Mouse (Mus musculus): ENCODE measurements at regions not wholly inside any gene's neighbourhood (a gene's known extent, or its start where the extent isn't known, plus 50 kb on each side); places are given as distances from the start of the nearest gene placed in this dataset.

- no peak overlapping the region for H3K27ac ChIP-seq
- DNase-seq (ENCODE audit: low read depth in 3 of 3, low spot score in 3 of 3): no peak
- no peaks in the 10 kb centered on the region for H3K36me3 ChIP-seq (replicated peaks; ENCODE audit: control insufficient read depth, insufficient read depth, low read depth)
- no peak overlapping the region for H3K4me3 ChIP-seq (ENCODE audit: insufficient read depth in 1 of 2, low read depth in 2 of 2, low read length in 2 of 2)
- 56% methylated on average over 1 of the region's 1 CpGs for WGBS (ENCODE audit: insufficient replicate concordance)
- no peak overlapping the region for H3K4me2 ChIP-seq (ENCODE audit: low read depth)
- TF ChIP-seq EP300 (IDR thresholded peaks at IDR 0.05; ENCODE audit: low read depth): no peak
- TF ChIP-seq CTCF (IDR thresholded peaks at IDR 0.05; ENCODE audit: low read depth): no peak
- no peak overlapping the region for H3K9ac ChIP-seq (replicated peaks)
- no peaks in the 10 kb centered on the region for H3K4me1 ChIP-seq (replicated peaks; ENCODE audit: control insufficient read depth in 2 of 2, insufficient read depth in 2 of 2, low read length in 1 of 2)
- H3K9me3 ChIP-seq (ENCODE audit: control insufficient read depth, low read length): no peaks in the 10 kb centered on the region
- H3K27me3 ChIP-seq (ENCODE audit: control insufficient read depth, insufficient read depth, low read length): no peaks in the 10 kb centered on the region
- no peak for ATAC-seq (ENCODE audit: insufficient read depth)
Measured at GRCm38 (mm10) chr16:70016980-70017379, 153.4 kb upstream of the Speer2 start.

DNA sequence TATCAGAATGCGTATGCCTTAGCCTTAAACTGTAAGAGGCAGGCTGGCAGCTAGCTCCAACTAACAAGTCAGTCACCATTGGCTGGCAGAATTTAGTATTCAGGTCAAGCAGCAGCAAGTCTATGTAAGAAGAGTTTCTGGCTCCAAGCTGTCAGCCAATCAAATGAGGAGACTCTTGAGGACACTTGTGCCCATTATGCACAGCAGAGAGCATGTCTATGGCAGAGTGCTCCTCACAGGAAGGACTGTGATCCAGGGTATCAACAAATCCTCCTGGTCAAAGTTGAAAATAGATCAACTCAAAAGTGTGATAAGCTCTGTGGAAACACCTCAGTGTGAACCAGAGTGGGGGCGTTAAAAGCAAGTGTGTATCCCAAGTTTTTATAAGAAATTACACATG lies 156.0 kb upstream of the Speer2 start:
- TF ChIP-seq CTCF (IDR thresholded peaks at IDR 0.05; ENCODE audit: low read depth) (no peak), EP300 (IDR thresholded peaks at IDR 0.05; ENCODE audit: low read depth) (no peak)
- ATAC-seq (ENCODE audit: insufficient read depth): no peak
- no peaks in the 10 kb centered on the region for H3K36me3 ChIP-seq (replicated peaks; ENCODE audit: control insufficient read depth, insufficient read depth, low read depth)
- H3K27ac ChIP-seq: no peak overlapping the region
- no peak overlapping the region for H3K9ac ChIP-seq (replicated peaks)
- WGBS (ENCODE audit: insufficient replicate concordance): 78% methylated on average over 2 of the region's 2 CpGs
- H3K4me2 ChIP-seq (ENCODE audit: low read depth): no peak overlapping the region
- no peak overlapping the region for H3K4me3 ChIP-seq (ENCODE audit: insufficient read depth in 1 of 2, low read depth in 2 of 2, low read length in 2 of 2)
- no peaks in the 10 kb centered on the region for H3K27me3 ChIP-seq (ENCODE audit: control insufficient read depth, insufficient read depth, low read length)
- DNase-seq (ENCODE audit: low read depth in 3 of 3, low spot score in 3 of 3): no peak
- H3K4me1 ChIP-seq (replicated peaks; ENCODE audit: control insufficient read depth in 2 of 2, insufficient read depth in 2 of 2, low read length in 1 of 2): no peaks in the 10 kb centered on the region
- no peaks in the 10 kb centered on the region for H3K9me3 ChIP-seq (ENCODE audit: control insufficient read depth, low read length)

DNA sequence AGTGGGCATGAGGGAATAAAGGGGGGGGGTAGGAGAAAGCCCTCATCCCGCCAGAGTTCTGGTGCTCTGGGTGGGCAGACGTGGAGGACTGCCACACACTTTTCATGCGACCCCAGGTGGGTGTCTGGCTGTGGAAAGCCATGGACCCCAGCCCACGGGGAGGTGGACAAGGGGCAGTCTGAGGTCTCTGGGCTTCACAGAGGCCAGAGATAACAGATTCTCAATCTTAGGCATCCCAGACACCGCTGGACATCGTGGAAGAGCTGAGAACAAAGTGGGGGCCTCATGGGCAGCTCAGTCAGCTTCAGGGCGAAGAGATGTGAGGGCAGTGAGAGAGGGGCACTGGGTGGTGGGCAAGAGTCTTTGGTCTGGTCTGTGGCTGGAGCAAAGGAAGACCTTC lies 157.9 kb upstream of the Speer2 start:
- WGBS (ENCODE audit: insufficient replicate concordance): 65% methylated on average over 7 of the region's 7 CpGs
- Histone ChIP-seq H3K27ac (no peak overlapping the region), H3K4me1 (replicated peaks; ENCODE audit: control insufficient read depth in 2 of 2, insufficient read depth in 2 of 2, low read length in 1 of 2) (no peaks in the 10 kb centered on the region), H3K36me3 (replicated peaks; ENCODE audit: control insufficient read depth, insufficient read depth, low read depth) (no peaks in the 10 kb centered on the region), H3K4me2 (ENCODE audit: low read depth) (no peak overlapping the region), H3K27me3 (ENCODE audit: control insufficient read depth, insufficient read depth, low read length) (no peaks in the 10 kb centered on the region), H3K9me3 (ENCODE audit: control insufficient read depth, low read length) (no peaks in the 10 kb centered on the region), H3K4me3 (ENCODE audit: insufficient read depth in 1 of 2, low read depth in 2 of 2, low read length in 2 of 2) (no peak overlapping the region), H3K9ac (replicated peaks) (no peak overlapping the region)
- no peak for TF ChIP-seq EP300 (IDR thresholded peaks at IDR 0.05; ENCODE audit: low read depth)
- no peak for TF ChIP-seq CTCF (IDR thresholded peaks at IDR 0.05; ENCODE audit: low read depth)
- DNase-seq (ENCODE audit: low read depth in 3 of 3, low spot score in 3 of 3): no peak
- ATAC-seq (ENCODE audit: insufficient read depth): no peak

DNA sequence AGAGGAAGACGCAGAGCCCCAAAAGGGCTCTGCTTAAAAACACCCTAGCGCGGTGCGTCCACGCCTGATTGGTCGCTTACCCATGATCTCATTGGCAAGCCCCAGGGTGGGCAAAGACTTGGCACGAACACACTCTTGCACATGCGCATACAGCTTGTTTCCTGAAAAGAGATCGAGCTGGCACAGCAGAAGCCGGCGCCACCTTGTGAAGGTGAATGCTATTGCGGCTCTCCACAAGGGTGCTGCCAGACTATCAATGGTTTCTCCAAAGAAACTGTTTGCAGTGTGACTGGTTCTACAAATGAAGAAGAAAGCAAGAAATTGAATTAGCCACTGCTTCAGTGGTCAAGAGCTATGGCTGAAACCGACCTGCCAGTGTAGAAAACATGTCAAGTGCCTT lies 165.1 kb upstream of the Speer2 start:
- DNase-seq (ENCODE audit: low read depth in 3 of 3, low spot score in 3 of 3): no peak
- Histone ChIP-seq H3K4me2 (ENCODE audit: low read depth) (no peak overlapping the region), H3K27ac (no peak overlapping the region), H3K9ac (replicated peaks) (no peak overlapping the region), H3K4me3 (ENCODE audit: insufficient read depth in 1 of 2, low read depth in 2 of 2, low read length in 2 of 2) (no peak overlapping the region), H3K4me1 (replicated peaks; ENCODE audit: control insufficient read depth in 2 of 2, insufficient read depth in 2 of 2, low read length in 1 of 2) (no peaks in the 10 kb centered on the region), H3K36me3 (replicated peaks; ENCODE audit: control insufficient read depth, insufficient read depth, low read depth) (no peaks in the 10 kb centered on the region), H3K9me3 (ENCODE audit: control insufficient read depth, low read length) (no peaks in the 10 kb centered on the region), H3K27me3 (ENCODE audit: control insufficient read depth, insufficient read depth, low read length) (no peaks in the 10 kb centered on the region)
- WGBS (ENCODE audit: insufficient replicate concordance): 70% methylated on average over 13 of the region's 13 CpGs
- TF ChIP-seq CTCF (IDR thresholded peaks at IDR 0.05; ENCODE audit: low read depth) (peak; percentile 28; the same call in 1 of the 2 replicates), EP300 (IDR thresholded peaks at IDR 0.05; ENCODE audit: low read depth) (no peak)
- no peak for ATAC-seq (ENCODE audit: insufficient read depth)

- Histone ChIP-seq H3K9ac (replicated peaks) (no peak overlapping the region), H3K36me3 (replicated peaks; ENCODE audit: control insufficient read depth, insufficient read depth, low read depth) (no peaks in the 10 kb centered on the region), H3K4me3 (ENCODE audit: insufficient read depth in 1 of 2, low read depth in 2 of 2, low read length in 2 of 2) (no peak overlapping the region), H3K4me1 (replicated peaks; ENCODE audit: control insufficient read depth in 2 of 2, insufficient read depth in 2 of 2, low read length in 1 of 2) (no peaks in the 10 kb centered on the region), H3K4me2 (ENCODE audit: low read depth) (no peak overlapping the region), H3K27ac (no peak overlapping the region), H3K27me3 (ENCODE audit: control insufficient read depth, insufficient read depth, low read length) (no peaks in the 10 kb centered on the region), H3K9me3 (ENCODE audit: control insufficient read depth, low read length) (no peaks in the 10 kb centered on the region)
- no peak for ATAC-seq (ENCODE audit: insufficient read depth)
- TF ChIP-seq CTCF (IDR thresholded peaks at IDR 0.05; ENCODE audit: low read depth) (no peak), EP300 (IDR thresholded peaks at IDR 0.05; ENCODE audit: low read depth) (no peak)
- no peak for DNase-seq (ENCODE audit: low read depth in 3 of 3, low spot score in 3 of 3)
Measured at GRCm38 (mm10) chr16:70045547-70045946, 182.0 kb upstream of the Speer2 start.

GRCm38 (mm10) chr16:70046009-70046408 lies 182.5 kb upstream of the Speer2 start:
- H3K27me3 ChIP-seq (ENCODE audit: control insufficient read depth, insufficient read depth, low read length): no peaks in the 10 kb centered on the region
- H3K9me3 ChIP-seq (ENCODE audit: control insufficient read depth, low read length): no peaks in the 10 kb centered on the region
- DNase-seq (ENCODE audit: low read depth in 3 of 3, low spot score in 3 of 3): no peak
- no peak overlapping the region for H3K4me2 ChIP-seq (ENCODE audit: low read depth)
- H3K4me3 ChIP-seq (ENCODE audit: insufficient read depth in 1 of 2, low read depth in 2 of 2, low read length in 2 of 2): no peak overlapping the region
- TF ChIP-seq CTCF (IDR thresholded peaks at IDR 0.05; ENCODE audit: low read depth): no peak
- TF ChIP-seq EP300 (IDR thresholded peaks at IDR 0.05; ENCODE audit: low read depth): no peak
- ATAC-seq (ENCODE audit: insufficient read depth): no peak
- no peaks in the 10 kb centered on the region for H3K4me1 ChIP-seq (replicated peaks; ENCODE audit: control insufficient read depth in 2 of 2, insufficient read depth in 2 of 2, low read length in 1 of 2)
- no peak overlapping the region for H3K9ac ChIP-seq (replicated peaks)
- no peak overlapping the region for H3K27ac ChIP-seq
- H3K36me3 ChIP-seq (replicated peaks; ENCODE audit: control insufficient read depth, insufficient read depth, low read depth): no peaks in the 10 kb centered on the region
- WGBS (ENCODE audit: insufficient replicate concordance): 43% methylated on average over 4 of the region's 4 CpGs
